Mouse (Mus musculus): ENCODE results near the gene Adam15.

- TF ChIP-seq CTCF (IDR thresholded peaks at IDR 0.05; ENCODE audit: control insufficient read depth, insufficient read depth, low read length) (peak; percentile 81), POLR2A (IDR thresholded peaks at IDR 0.05; ENCODE audit: borderline replicate concordance, control insufficient read depth, low read depth, low read length) (no peak)
These were observed 41.7 kb downstream of the Adam15 start for GRCm38 (mm10) chr3:89308089-89308488.

Data from bone marrow, adult 2 months (tissue).